In genomic region chr14:12099390-12100333, GRCm38 (mm10) we compare ENCODE assay signal across 11 mouse cellular contexts.
DNase-seq lines count a peak whose midpoint lies in the region; ATAC-seq lines count a peak whose summit lies in the region.
"Had no signal": no experiment of that assay in that cellular context is flagged by ENCODE, and none has a peak within 500 bp of the region (broad histone marks: within the 10 kb centered on the region; RNA-seq: fewer than 3 reads in every experiment).

No protein-coding gene starts in this region.

- H3K27me3 ChIP-seq in neural tube, embryonic 14.5 days (ENCODE audit: control insufficient read depth, insufficient read depth, low read length), result no peaks in the 10 kb centered on the region
- H3K27me3 ChIP-seq in neural tube, embryonic 15.5 days (replicated peaks), result no peaks in the 10 kb centered on the region
- no peaks in the 10 kb centered on the region for H3K27me3 ChIP-seq in limb, embryonic 10.5 days (ENCODE audit: low read depth, poor library complexity, severe bottlenecking)

- H3K9me3 ChIP-seq in neural tube, embryonic 14.5 days (ENCODE audit: control insufficient read depth, low read length), result no peaks in the 10 kb centered on the region
- H3K9me3 ChIP-seq in neural tube, embryonic 15.5 days (replicated peaks), result no peaks in the 10 kb centered on the region
- H3K9me3 ChIP-seq in limb, embryonic 10.5 days (replicated peaks), result no peaks in the 10 kb centered on the region

- H3K27ac ChIP-seq in neural tube, embryonic 14.5 days (ENCODE audit: low read depth, low read length), result no peak overlapping the region
- no peak overlapping the region; the same call in 1 of the 2 replicates for H3K27ac ChIP-seq in neural tube, embryonic 15.5 days (replicated peaks)
- 0 out of 2 replicates have a peak overlapping the region, but pooled peaks have one; percentile 37 for H3K27ac ChIP-seq in limb, embryonic 10.5 days
- H3K27ac ChIP-seq: hindbrain, postnatal 0 days had no signal

- H3K9ac ChIP-seq in neural tube, embryonic 14.5 days (replicated peaks; ENCODE audit: low read depth, low read length), result no peak overlapping the region
- H3K9ac ChIP-seq in neural tube, embryonic 15.5 days (replicated peaks), result no peak overlapping the region

- no peaks in the 10 kb centered on the region for H3K4me1 ChIP-seq in neural tube, embryonic 14.5 days (ENCODE audit: control insufficient read depth, insufficient read depth, low read length)
- H3K4me1 ChIP-seq in neural tube, embryonic 15.5 days, result peaks cover 8% of the 10 kb centered on the region; the same call in 1 of the 2 replicates
- peaks cover 35% of the 10 kb centered on the region for H3K4me1 ChIP-seq in limb, embryonic 10.5 days

- peak; percentile 29; the same call in 1 of the 2 replicates for ATAC-seq in neural tube, embryonic 14.5 days (ENCODE audit: low read depth)
- no peak for ATAC-seq in neural tube, embryonic 15.5 days (ENCODE audit: low FRiP score)
- ATAC-seq: forebrain, embryonic 14.5 days; hindbrain, postnatal 0 days had no signal

- H3K4me2 ChIP-seq in neural tube, embryonic 14.5 days (ENCODE audit: low read depth, low read length), result no peak overlapping the region
- H3K4me2 ChIP-seq in neural tube, embryonic 15.5 days, result no peak overlapping the region

- DNase-seq in kidney, adult 9 months, result peak; percentile 59
- DNase-seq in kidney, postnatal 4 days, result no peak
- no peak for DNase-seq in limb, embryonic 10.5 days (ENCODE audit: low spot score)
- no peak for DNase-seq in thymus, postnatal 36 days
- DNase-seq in cerebellum, adult 11-12 months, result no peak
- DNase-seq: cerebellum, adult 18-20 months; left cerebral cortex, postnatal 4 days had no signal

- H3K36me3 ChIP-seq in neural tube, embryonic 14.5 days (ENCODE audit: control insufficient read depth, insufficient read depth, low read length), result no peaks in the 10 kb centered on the region
- H3K36me3 ChIP-seq in neural tube, embryonic 15.5 days, result no peaks in the 10 kb centered on the region
- no peaks in the 10 kb centered on the region for H3K36me3 ChIP-seq in limb, embryonic 10.5 days

- no peak overlapping the region for H3K4me3 ChIP-seq in neural tube, embryonic 14.5 days (ENCODE audit: low read depth, low read length)
- H3K4me3 ChIP-seq in neural tube, embryonic 15.5 days (replicated peaks), result no peak overlapping the region
- H3K4me3 ChIP-seq in limb, embryonic 10.5 days, result no peak overlapping the region

- WGBS in neural tube, embryonic 14.5 days, result 27% methylated on average over 12 of the region's 12 CpGs
- WGBS in neural tube, embryonic 15.5 days, result 26% methylated on average over 12 of the region's 12 CpGs
- 42% methylated on average over 12 of the region's 12 CpGs for WGBS in limb, embryonic 10.5 days
